Mouse (Mus musculus): ENCODE measurements around the gene Gm20489.
A peak's percentile ranks its signal among the peaks of the same experiment; 100 is the strongest.

Gene Gm20489

DNA sequence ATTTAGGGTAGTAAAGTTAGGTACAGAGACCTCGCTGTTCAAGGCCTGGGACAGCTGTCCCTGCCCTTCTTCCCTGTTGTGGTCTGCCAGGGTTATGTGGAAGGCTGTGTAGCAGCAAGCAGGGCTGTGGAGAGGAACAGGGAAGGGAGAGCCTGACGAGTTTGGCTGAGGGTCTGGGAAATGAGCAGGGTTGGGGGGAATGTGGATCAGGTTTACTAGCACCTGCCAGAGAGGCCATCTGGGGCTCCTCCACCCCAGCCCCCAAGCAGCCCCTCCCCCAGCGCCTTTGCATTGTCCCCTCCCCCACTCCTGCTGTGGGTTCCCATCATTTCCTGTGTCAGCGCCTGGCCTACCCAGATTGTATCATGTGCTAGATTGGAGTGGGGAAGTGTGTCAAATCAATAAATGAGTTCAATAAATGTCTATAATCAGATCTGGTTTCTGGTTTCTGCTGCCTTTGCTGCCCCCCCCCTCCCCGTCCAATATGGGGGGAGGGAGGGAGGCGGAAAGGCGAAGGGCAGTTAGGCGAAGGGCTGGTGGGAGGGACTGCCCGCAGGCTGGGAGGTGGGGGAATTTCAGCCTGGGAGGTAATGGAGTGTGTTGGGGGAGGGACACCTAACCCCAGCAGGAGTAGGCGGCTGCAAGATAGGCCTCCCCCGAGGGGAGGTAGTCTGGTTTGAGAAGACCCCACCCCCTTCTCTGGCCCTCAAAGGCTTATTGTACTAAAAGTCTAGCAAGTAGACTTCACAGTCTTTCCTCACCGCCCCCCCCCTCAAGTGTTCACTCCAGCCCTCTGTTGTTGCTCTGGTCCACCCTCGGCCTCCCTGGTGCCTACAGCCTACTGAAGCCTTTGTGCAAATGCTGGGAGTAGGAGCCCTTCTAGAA lies 8.1 kb downstream of the Gm20489 start:
- no peak for DNase-seq (ENCODE audit: low read depth, low spot score)

DNA sequence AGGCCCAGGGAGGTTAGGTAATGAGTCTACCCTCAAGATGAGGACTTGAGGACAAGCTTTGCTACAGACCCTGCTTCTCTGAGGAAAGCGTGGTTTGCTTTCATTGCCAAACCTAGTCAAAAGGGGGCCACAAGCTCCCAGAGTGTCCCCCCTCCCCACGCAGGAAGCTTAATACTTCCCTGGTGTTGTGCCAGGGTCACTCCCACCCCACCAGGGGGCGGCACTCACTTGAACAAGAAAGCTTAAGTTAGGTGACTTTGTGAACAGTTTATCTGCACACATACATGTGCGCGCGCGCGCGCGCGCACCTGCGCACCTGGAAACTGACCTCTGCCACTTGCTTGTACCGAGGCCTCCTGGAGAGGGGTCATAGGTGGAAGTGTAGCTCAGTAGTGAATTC lies 12.2 kb downstream of the Gm20489 start:
- DNase-seq (ENCODE audit: low read depth, low spot score) = no peak

DNA sequence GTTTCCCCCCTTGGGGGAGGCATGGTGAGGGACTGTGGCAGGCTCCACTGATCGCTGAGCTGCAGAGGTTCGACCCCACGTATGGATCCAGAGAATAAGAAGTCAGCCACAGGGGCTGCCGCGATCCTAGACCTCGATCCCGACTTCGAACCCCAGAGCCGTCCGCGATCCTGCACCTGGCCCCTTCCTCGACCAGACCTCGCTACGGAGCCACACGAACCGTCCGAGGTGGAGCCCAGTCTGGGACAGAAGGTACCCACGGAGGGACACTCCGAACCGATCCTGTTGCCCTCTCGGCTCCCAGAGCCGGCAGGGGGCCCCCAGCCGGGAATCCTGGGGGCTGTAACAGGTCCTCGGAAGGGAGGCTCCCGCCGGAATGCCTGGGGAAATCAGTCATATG lies 14.1 kb downstream of the Gm20489 start:
- DNase-seq (ENCODE audit: low read depth, low spot score) = no peak

DNA sequence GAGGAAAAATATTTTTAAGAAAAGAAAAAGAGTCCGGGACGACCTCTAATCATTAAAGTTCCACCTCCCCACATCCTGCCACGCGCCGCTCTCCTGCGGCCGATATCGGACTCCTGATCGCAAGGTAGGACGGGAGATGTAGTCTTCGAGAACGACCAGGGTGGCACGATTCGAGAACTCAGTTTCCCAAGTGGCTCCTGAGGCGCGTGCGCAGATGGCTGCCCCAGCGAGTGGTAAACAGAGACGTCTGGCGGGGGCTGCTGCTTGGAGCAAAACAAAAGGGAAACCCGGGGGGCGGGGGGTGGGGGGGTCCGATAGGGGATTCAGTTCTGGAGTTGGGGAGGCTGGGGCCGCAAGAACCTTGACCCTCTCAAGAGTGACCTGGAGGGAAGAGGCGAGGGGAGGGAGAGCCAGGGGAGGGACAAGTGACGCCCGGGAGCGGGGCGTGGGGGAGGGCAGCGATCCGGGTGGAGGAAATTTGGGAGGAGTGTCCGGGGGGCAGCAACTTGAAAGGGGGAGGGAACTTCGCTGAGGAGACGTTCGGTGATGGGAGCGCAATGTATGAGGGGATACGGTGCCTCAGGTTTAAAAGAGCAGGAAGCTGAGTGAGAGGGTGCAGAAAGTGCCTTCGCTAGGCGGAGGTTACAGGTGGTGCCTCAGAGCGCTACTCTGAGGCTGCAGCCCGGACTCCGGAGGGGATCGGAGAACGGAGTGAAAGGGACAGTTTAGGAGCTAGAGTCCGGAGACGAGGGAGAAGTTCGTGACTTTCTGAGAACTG lies 14.7 kb downstream of the Gm20489 start, which contains the start of gene Foxo4:
TSS of gene Foxo4 (plus strand) at position 577 of the 778 bp plus-strand sequence.
- DNase-seq (ENCODE audit: low read depth, low spot score) = peak; percentile 88

DNA sequence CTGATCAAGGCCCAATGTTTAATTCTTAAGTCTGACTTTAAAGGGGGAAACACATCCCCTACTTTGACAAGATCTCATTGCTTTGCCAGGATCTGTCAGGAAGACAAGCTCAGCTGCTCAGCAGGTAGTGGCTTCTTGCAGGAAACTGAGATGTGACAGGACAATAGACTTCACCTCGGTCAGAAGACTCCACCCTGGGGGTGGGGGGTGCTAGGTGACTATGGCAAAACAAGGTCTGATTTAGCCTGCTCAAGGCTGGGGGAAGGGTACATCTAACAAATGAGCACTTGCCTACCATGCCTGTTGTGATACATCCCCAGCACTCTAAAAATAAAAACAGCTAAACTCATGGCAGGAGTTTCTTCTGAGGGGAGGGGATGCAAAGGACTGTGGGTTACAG lies 23.8 kb downstream of the Gm20489 start:
- no peak for DNase-seq (ENCODE audit: low read depth, low spot score)

DNA sequence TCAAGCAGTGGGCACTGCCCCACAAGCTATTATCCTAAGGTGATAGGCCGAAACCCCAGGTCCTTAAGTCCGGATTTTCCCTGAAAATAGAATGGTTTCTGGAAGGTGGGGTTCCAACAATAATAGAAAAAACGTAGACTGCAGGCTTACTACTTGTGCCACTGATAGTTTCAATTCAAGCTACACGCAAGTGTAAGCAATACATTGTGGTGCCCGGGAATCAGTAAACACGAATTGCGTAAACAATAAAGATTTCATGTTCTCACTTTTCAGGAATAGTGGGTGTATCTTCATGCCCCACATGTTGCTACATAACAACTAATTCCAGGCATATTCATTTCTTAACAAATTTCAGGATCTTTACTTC lies 46.0 kb downstream of the Gm20489 start:
- DNase-seq (ENCODE audit: low read depth, low spot score) = no peak

DNA sequence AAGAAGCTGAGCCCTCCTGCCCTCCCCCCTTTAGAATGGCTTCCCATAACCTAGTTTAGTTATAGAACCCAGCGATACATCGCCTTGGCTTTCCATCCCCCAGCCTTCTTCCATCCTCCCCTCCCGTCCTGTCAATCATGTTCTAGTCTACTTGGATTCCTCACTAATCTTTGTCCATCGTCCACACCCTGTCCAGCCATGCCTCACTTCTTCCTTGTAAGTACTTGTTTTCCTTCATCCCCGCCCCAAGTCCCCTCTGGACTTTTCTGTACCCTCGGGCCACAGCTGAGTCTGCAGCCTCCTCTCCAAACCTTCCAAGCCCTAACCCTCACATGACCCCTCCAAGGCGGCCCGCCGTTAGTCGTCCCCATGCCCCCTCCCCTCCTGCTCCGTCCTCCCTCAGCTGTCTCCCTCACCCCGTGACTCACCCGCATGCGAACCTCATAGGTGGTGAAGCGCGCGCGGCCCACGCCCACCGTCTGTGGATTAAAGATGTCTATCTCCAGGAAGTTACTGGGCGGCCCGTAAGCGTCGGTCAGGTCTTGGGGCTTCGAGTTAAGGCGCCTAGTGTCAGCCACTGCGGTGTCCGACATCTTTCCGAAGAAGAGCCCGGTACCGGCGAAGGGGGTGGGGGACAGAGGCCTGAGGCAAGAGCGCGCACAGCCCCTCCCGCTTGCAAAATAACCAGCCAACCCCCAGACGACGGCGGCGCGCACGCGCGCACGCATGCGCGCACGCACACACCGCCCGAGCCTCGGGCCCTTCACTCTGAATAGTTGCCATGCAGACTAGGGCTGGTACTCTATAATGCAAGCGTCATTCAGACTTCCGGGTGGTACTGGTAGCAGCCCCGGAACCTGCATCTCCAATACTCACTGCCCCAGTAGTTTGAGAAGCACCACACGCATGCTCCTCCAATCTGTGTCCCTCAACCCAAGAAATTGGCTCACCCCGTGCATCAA lies 46.7 kb downstream of the Gm20489 start, which contains the start of gene Snx12:
TSS of gene Snx12 (minus strand) at position 730 of the 962 bp plus-strand sequence.
- DNase-seq (ENCODE audit: low read depth, low spot score) = peak; percentile 93
